Mouse (Mus musculus): ENCODE measurements at regions not wholly inside any gene's neighbourhood (a gene's known extent, or its start where the extent isn't known, plus 50 kb on each side); places are given as distances from the start of the nearest gene placed in this dataset.
"Not testable (repeated sequence)": the region's sequence is repeated elsewhere in the genome, so short reads cannot be mapped to it uniquely, and the experiment has no call there.

GRCm38 (mm10) chr2:21976831-21977230 is 250.5 kb upstream of the Myo3a start:
- DNase-seq (ENCODE audit: low read depth, low spot score), result no peak

GRCm38 (mm10) chr2:21980177-21980576 is 247.1 kb upstream of the Myo3a start:
- no peak for DNase-seq (ENCODE audit: low read depth, low spot score)

- DNase-seq (ENCODE audit: low read depth, low spot score), result peak; percentile 80
These were observed 202.9 kb upstream of the Myo3a start for GRCm38 (mm10) chr2:22024438-22024837.

GRCm38 (mm10) chr2:22026794-22027193 is 200.5 kb upstream of the Myo3a start:
- peak; percentile 77 for DNase-seq (ENCODE audit: low read depth, low spot score)

- DNase-seq (ENCODE audit: low read depth, low spot score), result no peak
These were observed 198.7 kb upstream of the Myo3a start for GRCm38 (mm10) chr2:22028569-22028968.

- DNase-seq (ENCODE audit: low read depth, low spot score), result peak; percentile 24
These were observed 198.1 kb upstream of the Myo3a start for GRCm38 (mm10) chr2:22029022-22029803.

- no peak for DNase-seq (ENCODE audit: low read depth, low spot score)
These were observed 197.5 kb upstream of the Myo3a start for GRCm38 (mm10) chr2:22029804-22030194.

GRCm38 (mm10) chr2:22036841-22037240 is 190.5 kb upstream of the Myo3a start:
- DNase-seq (ENCODE audit: low read depth, low spot score), result peak; percentile 57

- DNase-seq (ENCODE audit: low read depth, low spot score), result peak; percentile 92
These were observed 188.5 kb upstream of the Myo3a start for GRCm38 (mm10) chr2:22038780-22039179.

- DNase-seq (ENCODE audit: low read depth, low spot score), result not testable (repeated sequence)
These were observed 183.4 kb upstream of the Myo3a start for GRCm38 (mm10) chr2:22043937-22044336.

- no peak for DNase-seq (ENCODE audit: low read depth, low spot score)
These were observed 182.4 kb upstream of the Myo3a start for GRCm38 (mm10) chr2:22044949-22045348.

GRCm38 (mm10) chr2:22047465-22047864 is 179.8 kb upstream of the Myo3a start:
- peak; percentile 36 for DNase-seq (ENCODE audit: low read depth, low spot score)

GRCm38 (mm10) chr2:22066535-22066934 is 160.8 kb upstream of the Myo3a start:
- DNase-seq (ENCODE audit: low read depth, low spot score), result peak; percentile 43

GRCm38 (mm10) chr2:22096848-22097247 is 130.5 kb upstream of the Myo3a start:
- DNase-seq (ENCODE audit: low read depth, low spot score), result no peak

GRCm38 (mm10) chr2:22105150-22105549 is 122.2 kb upstream of the Myo3a start:
- peak; percentile 11 for DNase-seq (ENCODE audit: low read depth, low spot score)

- DNase-seq (ENCODE audit: low read depth, low spot score), result no peak
These were observed 77.6 kb upstream of the Myo3a start for GRCm38 (mm10) chr2:22149721-22150120.

GRCm38 (mm10) chr2:22156576-22156975 is 70.7 kb upstream of the Myo3a start:
- DNase-seq (ENCODE audit: low read depth, low spot score), result no peak

- DNase-seq (ENCODE audit: low read depth, low spot score), result no peak
These were observed 61.9 kb upstream of the Myo3a start for GRCm38 (mm10) chr2:22165443-22165842.

GRCm38 (mm10) chr2:22165919-22166318 is 61.4 kb upstream of the Myo3a start:
- DNase-seq (ENCODE audit: low read depth, low spot score), result peak; percentile 20

All from brain, adult 2 months (tissue).